Mouse (Mus musculus) stomach, adult 2 months (tissue): ENCODE measurements around the gene Olfr1340. TPM values are rescaled to one million over a fixed set of nuclear protein-coding genes. Genes with fewer than 3 reads are reported as not detected.

Experiments
- polyA plus RNA-seq: library from polyadenylated mRNA; depleted of rRNA; stranded (reverse); fragments of >200 nt; gene quantifications from 2 replicates; pipeline ENCODE4 v1.2.3, GENCODE M21; 2012; rRNA removed

Gene Olfr1340
- not detected in 2 replicates for polyA plus RNA-seq

GRCm38 (mm10) chr4:118719838-118720237 is at the start of gene Olfr1340:
Olfr1340 (plus strand) TSS chr4:118720138.

GRCm38 (mm10) chr4:118692412-118692973 is 27.4 kb upstream of the Olfr1340 start, which contains the start of gene Olfr1342:
Olfr1342 (minus strand) TSS chr4:118692756.

GRCm38 (mm10) chr4:118703223-118703622 is 16.7 kb upstream of the Olfr1340 start, which contains the start of gene Olfr1341:
Olfr1341 (plus strand) TSS chr4:118703523.

GRCm38 (mm10) chr4:118731875-118732274 is 11.9 kb downstream of the Olfr1340 start, which contains the start of gene Olfr1339:
Olfr1339 (plus strand) TSS chr4:118732175.

GRCm38 (mm10) chr4:118758637-118759036 is 38.7 kb downstream of the Olfr1340 start, which contains the start of gene Olfr1338:
Olfr1338 (minus strand) TSS chr4:118758737.

Other genes with a start within 250 kb of the Olfr1340 start
- gene Tie1, start 230.1 kb upstream of the Olfr1340 start, polyA plus RNA-seq: 11.6 and 16.0 TPM in 2 replicates
- gene 2610528J11Rik, start 193.1 kb upstream of the Olfr1340 start, polyA plus RNA-seq: 39.2 and 42.8 TPM in 2 replicates
- gene Tmem125, start 176.1 kb upstream of the Olfr1340 start, polyA plus RNA-seq: 32.9 and 43.0 TPM in 2 replicates
- gene Cfap57, start 99.4 kb upstream of the Olfr1340 start, polyA plus RNA-seq: 0.04 and 0.05 TPM in 2 replicates
- gene Ebna1bp2, start 99.3 kb upstream of the Olfr1340 start, polyA plus RNA-seq: 1.3 and 1.7 TPM in 2 replicates
- gene Olfr62, start 61.2 kb upstream of the Olfr1340 start, polyA plus RNA-seq: not detected in 2 replicates
- not detected in 2 replicates for gene Olfr1342, start 27.4 kb upstream of the Olfr1340 start, polyA plus RNA-seq
- gene Olfr1341, start 16.6 kb upstream of the Olfr1340 start, polyA plus RNA-seq: not detected in 2 replicates
- gene Olfr1339, start 12.0 kb downstream of the Olfr1340 start, polyA plus RNA-seq: not detected in 2 replicates
- not detected in 2 replicates for gene Olfr1338, start 38.6 kb downstream of the Olfr1340 start, polyA plus RNA-seq
- gene Olfr1337, start 62.4 kb downstream of the Olfr1340 start, polyA plus RNA-seq: not detected in 2 replicates
- not detected in 2 replicates for gene Olfr1335, start 89.8 kb downstream of the Olfr1340 start, polyA plus RNA-seq
- not detected in 2 replicates for gene Olfr1333, start 116.1 kb downstream of the Olfr1340 start, polyA plus RNA-seq
- not detected in 2 replicates for gene Olfr1331, start 144.5 kb downstream of the Olfr1340 start, polyA plus RNA-seq
- not detected in 2 replicates for gene Olfr1330, start 168.5 kb downstream of the Olfr1340 start, polyA plus RNA-seq
- gene Olfr1329, start 197.3 kb downstream of the Olfr1340 start, polyA plus RNA-seq: not detected in 2 replicates
- not detected in 2 replicates for gene Olfr1328, start 218.5 kb downstream of the Olfr1340 start, polyA plus RNA-seq
- 0.05 and 0.06 TPM in 2 replicates for gene Lao1, start 241.4 kb downstream of the Olfr1340 start, polyA plus RNA-seq